Mouse (Mus musculus): ENCODE results near the gene Theg. TPM values are rescaled to one million over a fixed set of nuclear protein-coding genes. Genes with fewer than 3 reads are reported as not detected.

Gene Theg
- not detected for polyA plus RNA-seq (2017; shearing (Covaris generic))

DNA sequence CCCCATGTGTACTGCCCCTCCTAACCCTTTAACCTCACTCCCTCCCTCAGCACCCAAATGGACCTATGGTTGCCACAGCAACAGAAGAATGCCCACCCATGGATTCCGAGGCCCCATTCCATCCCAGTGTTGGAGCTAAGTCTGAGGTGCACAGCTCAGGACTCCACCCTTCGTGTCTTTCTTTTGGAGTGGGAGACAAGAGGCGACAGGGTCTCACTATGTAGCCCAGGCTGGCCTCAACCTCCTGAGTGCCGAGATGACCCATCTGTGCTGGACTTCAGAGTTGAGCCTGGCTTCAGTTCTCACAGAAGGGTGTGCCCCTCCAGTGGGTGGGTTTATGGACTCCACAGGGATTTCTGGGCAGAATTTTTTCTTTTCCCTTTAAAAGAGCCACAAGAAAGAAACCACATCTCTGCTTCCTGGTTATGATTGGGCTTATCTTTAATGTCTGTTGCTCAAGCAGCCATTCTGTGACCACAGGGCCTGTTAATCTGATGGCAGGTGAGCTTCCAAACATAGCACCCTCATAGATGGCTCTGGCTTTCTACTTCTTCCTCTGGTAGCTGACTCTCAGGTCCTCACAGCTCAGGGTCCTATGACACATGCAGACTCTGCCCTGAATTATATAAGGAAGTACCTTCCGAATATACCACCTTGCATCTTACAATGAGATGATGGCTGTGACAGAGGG, at the start of gene Theg:
TSS of gene Theg (minus strand) at position 271 of the 691 bp plus-strand sequence.
- no peak for ATAC-seq

DNA sequence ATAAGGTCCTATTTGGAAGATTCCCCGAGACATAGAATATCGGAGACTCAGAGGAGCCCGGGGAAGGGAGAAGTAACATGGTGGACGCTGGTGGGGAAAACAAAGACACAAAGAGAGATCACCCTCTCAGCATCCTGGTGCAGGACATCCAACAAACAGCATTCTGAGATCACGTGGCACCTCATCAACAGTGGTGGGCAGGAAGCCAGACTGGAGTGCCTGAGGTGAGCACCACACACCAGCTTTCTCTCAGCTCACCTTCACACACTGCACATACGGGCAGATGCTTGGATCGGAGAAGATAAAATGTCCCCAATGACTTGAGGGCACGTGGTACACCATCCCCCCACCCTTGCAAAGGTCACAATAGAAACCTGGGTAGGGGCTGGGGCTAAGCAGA, 49.2 kb upstream of the Theg start:
- no peak for ATAC-seq

DNA sequence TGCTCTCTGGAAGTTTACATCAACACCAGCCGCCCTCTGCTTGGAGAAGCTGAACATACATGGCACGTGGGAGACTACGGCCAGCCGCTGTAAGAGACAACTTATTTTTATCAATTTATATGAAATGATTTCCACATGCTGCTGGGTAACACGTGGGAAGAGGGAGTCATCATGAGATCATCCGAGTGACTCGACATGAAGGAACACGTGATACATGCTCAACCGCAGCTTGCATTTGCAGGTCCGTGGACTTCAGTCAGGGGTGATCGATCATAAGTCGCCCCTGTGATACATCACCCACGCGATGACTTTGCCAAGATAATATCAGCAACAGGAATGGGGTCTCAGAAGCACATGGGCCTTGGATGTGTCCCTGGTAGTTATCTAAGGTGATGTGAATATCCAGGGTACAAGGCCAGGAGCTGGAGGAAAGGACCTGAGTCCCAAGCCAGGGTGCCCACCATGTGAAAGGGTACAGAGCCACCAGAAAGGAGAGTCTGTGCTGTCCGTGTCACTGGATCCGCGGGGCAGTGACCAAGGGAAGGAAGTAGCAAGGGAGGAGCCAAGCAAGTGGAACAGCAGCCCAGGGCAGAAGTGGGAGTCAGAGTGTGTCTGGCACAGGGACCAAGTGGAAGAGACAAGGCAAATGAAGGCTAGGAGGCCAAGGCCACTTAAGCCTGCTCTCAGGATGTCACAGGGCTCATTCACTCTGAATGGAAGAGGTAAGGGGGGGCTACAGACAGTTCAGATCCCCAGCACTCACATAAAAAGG, 46.1 kb upstream of the Theg start:
- ATAC-seq: no peak

DNA sequence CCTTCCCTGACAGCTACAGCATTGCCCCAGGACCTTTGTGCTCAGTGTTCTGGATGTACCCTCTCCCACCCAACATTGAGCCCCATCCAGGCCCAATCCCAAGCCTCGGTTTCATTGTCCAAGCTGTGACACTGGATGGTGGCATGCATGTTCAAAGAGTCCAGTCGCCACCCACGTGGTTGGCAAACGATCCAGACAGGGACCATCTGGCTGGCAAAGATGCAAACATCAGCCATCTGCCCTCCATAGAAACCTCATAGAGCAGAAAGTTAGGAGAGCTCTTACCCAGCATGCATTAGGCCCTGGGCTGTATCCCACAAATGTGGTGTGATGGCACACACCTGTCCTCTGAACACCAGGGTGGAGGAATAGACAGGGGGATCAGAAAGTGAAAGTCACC, 44.3 kb upstream of the Theg start:
- ATAC-seq: no peak

DNA sequence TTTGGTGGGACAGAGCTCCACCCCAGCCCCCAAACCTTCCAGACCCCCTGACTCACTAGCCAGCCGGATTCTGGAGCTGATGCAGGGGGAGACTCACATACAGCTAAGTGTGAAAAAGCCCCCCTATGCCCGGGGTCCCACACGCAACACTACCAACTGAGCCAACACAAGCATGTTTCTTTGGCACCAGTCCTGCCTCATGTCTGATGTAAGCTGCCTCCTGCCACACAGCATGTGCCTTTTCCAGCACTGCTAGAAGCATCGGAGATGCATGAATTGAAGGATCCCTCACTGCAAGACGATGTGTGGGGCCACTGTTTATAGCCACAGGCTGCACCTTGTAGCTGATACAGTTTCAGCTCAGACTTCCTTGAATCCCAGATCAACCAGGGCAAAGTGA, 41.2 kb upstream of the Theg start:
- no peak for ATAC-seq

DNA sequence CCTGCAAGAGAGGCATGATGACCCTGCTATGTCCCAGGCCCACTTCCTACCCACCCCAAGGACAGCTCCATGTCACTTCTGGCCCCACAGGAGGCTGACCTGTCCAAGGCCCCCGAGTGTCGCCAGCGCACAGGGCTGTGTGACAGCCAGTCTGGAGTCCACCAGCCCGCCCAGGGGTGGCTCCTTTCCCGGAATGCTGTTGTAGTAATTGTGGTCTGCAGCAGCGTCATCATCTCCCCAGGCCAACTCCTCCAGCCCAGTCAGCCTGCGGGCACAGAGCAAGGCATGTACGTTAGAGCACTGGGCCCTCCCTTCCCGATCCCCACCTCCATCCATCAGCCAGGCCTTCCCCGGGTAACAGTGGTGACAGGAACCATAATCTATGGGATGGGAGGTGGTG, 39.0 kb upstream of the Theg start:
- no peak for ATAC-seq

DNA sequence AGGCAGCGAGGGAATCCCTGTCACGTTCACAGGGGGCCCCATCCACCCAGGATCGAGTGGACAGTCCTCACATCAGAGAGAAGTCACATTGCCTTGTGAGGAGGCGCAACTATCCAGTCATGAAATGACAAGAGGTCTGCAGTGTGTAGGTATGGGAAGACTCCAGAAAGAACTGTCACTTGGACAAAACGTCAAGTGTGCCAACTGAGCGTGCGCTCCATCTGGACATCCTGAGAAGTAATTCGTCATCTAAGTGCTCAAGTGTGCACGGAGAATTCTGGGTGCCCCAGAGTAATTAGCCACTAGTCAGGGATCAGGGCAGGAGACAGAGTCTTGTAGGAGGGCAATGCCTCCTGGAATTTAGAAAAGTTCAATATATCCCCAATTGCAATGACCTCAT, 38.3 kb upstream of the Theg start:
- no peak for ATAC-seq

DNA sequence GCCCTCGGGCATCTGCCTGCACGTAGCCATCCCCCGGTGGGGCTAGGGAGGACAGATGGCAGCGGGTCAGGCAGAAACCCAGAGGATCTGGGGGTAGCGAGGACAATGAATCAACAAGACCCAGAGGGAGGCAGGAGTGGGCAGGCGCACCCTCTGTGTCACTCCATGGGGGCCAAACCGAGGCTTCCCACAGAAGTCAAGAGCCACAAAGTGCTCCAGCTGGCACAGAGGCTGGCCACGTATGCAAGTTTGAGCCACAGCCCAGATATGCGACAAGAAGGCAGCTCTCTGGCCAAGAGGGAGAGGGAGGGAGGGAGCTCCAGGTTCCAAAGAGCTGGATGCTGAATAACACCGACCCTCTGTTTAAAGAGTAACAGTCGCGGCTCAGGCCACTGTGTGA, 36.8 kb upstream of the Theg start:
- no peak for ATAC-seq

DNA sequence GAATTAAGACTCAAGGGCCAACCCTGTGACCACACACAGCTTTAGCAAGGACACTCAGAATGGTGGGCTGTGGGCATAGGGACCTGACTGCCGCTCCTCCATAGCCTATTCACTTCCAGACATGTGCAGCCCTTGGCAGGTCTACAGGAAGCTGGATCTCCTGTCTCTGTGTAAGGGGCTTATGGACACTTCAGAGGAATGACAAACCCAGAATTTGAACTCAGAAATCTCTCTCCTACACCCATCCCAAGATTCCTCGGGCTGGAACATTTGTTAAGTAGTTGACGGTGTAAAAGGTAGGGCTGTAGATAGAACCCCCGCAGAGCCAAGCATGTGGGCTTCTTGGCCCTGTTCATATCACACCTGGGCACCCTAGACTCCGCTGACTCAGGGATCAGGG, 29.2 kb upstream of the Theg start:
- ATAC-seq: no peak

DNA sequence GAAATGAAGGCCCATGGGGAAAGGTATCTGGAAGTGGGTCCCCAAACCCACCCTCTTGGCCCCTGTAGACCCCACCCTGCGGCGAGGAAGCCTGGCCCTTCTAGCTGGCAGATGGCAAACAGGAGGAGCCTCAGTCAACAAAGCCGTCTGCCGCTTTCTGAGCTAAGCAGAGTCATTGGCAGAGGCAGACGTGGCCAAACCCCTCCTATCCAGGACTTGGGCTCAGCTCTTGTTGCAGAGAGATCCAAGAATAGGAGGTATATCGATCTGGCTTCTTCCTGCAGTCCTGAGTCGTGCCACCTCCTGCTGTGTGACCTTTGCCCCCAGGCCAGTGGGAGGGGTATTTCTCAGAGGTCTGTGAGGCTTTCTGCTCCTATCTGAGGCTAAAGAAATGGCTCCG, 28.7 kb upstream of the Theg start:
- ATAC-seq: no peak

DNA sequence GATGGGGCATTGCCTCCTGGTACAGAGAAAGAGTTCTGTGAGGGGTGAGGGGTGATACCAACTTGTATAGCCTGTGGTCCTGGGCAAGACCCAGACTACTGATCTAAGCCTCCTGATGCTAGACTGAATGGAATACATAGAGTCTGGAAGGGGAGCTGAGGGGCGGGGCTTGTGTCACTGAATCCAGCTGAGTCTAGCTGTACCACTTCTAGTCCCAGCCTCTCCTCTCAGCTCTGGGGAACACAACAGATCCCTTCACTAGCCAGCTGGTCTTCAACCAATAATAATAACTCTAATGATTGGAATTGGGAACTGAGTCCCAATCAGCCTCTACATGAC, 27.1 kb upstream of the Theg start:
- ATAC-seq: no peak

DNA sequence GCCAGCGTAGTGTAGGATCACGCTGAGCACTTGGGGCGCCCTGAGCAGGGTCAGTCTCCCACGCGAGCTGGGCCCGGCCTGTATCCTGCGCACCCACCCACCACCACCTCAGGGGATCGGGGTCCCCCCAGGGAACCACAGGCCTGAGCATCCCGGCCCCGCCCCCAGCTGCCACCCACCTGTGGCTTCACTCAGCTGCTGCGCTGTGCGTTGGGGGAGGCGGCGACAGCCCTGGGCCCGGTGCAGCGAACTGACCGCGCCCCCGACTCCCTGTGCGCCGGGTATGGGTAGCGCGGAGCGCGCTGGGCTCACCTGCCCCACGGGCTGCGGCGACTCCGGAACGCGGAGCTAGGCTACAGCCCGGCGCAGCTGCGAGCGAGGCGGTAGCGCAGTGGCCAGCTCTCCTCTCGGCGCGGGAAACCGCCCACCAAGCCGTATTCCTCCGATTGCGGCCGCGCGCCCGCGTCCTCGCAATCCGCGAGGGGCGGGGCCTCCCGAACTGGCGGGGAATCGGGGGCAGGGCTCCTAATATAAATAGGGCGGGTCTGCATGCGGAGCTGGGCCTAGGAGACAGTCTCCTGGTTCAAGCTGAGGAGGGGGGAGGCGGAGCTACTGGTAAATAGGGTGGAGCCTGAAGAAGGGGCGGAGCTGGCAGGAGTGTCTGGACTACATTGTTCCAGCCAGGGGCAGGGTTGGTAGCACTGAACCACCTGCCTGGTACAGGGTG, 26.6 kb upstream of the Theg start, which contains the start of gene C2cd4c:
TSS of gene C2cd4c (minus strand) at position 448 of the 727 bp plus-strand sequence.
- no peak for ATAC-seq

DNA sequence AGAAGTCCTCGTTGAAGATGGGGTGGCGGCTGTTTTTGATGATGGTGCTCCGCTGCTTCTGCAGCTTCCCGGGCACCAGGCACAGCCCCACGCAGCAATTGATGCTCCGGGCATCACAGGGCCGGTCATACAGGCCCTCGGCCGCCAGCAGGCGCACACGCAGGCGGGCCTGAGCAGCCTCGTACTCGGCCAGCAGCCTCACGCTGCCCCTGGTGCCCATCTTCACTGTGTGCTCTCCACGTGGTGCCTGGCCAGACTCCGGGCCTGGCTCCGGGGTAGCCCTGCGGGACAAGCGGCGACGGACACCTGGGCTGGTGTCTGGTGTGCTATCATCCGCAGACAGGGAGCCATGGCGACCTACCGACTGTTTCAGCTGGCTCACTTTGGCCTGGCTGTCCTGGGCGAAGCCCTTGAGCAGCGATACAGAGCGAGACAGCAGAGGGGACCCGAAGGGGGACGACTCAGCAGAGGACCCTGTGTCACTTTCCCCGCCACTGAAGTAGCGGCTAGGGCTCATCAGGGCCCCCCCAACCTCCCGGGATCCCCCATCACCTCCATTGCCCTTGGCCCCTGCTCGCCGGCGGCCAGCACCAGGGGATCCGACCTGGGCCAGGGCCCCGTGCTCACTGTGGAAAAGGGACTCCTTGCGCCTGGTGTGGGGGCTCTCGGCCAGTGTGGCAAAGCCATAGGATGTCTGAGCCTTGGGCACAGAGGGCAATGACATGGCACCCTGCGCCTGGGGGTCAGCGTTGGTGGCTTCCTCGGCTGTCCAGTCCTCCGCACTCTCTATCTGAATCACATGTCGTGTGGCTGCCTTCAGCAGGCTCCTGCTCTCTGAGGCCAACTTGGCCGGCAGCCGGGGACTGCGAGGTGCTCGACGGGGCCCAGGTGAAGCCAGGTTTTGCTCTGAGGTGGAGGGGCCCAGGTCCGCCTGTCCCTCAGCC, 25.3 kb upstream of the Theg start:
- ATAC-seq: no peak

DNA sequence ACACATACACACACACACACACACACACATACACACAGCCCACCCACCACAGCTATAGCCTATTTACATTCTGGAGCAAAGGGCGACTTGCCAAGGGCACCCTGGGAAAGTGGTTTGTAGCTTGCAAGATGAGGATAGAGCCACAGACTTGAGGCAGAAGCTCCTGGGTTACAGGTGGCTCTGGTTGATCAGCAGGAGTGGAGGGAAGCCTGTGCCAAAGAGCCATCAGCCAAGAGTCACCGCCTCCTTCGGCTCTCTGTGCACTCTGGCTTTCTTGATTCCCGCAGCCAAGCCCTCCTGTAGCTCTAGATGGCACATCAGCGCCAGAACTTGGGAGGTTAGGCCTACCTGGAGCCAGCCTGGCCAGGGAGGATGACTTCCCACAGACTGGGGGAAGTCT, 24.2 kb upstream of the Theg start:
- no peak for ATAC-seq

DNA sequence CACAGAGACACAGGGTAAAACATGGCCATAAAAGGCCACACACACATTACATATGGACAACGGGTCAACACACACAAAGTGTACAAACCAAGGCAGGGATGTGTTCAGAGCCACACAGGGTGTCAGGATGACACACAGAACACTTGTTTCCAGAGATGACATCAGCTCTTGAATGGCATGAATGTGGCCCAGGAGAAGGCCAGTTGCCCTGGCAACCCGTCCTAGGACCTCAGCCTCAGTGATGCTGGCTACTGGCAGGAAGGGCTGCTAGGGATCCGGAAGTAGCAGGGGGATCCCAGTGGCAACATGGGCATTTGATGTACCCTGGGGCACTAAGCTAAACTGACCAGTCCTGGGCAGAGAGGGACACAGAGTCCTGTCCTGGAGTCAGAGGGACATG, 22.1 kb upstream of the Theg start:
- no peak for ATAC-seq

DNA sequence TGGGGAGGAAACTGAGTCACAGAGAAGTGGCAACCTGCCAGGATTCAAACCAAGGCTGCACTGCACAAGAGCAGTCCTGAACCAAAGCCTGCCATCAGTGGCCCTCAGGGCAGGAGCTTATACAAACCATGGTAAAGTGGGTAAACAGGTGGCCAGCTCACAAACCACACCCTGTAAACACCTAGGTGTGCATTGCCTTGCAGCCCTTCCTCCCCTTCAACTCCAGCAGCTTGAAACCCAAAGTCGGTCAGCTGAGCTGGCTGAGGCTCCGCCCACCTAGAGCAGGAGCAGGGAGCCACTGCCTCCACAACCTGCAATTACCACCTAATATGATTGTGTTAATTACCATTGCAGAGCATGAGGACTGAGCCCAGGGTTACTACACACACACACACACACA, 20.8 kb upstream of the Theg start:
- ATAC-seq: no peak

DNA sequence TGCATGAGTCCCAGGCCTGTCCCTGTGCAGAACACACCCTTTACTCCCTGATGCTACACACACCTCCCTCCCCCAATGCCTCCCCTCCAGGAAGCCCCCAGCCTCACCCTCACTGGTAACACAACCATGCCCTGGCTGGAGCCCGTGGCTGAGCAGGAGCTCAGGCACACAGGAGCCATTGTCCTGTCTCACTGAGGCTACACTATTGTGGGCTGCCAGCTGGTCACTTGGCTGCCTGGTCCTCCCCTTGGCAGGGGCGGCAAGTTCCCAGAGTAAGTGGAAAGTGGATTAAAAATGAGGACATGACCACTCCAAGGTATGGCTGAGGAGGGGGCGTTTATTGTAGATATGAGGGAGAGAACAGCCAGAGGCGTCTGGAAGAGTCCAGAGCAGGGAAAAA, 19.4 kb upstream of the Theg start:
- no peak for ATAC-seq

DNA sequence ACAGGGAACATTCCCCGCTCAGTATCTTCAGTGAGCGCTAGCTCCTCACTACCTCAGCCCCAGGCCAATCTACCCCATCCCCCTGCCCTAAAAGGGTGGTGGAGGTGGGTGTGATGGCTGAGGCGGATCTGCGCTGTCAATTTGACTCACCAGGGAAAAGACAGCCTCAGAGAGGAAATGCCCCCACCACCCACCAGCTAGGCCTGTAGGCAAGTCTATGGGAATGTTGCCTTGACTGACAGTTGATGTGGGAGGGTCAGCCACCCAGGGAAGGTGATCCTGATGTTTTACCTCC, 10.8 kb upstream of the Theg start:
- no peak for ATAC-seq

DNA sequence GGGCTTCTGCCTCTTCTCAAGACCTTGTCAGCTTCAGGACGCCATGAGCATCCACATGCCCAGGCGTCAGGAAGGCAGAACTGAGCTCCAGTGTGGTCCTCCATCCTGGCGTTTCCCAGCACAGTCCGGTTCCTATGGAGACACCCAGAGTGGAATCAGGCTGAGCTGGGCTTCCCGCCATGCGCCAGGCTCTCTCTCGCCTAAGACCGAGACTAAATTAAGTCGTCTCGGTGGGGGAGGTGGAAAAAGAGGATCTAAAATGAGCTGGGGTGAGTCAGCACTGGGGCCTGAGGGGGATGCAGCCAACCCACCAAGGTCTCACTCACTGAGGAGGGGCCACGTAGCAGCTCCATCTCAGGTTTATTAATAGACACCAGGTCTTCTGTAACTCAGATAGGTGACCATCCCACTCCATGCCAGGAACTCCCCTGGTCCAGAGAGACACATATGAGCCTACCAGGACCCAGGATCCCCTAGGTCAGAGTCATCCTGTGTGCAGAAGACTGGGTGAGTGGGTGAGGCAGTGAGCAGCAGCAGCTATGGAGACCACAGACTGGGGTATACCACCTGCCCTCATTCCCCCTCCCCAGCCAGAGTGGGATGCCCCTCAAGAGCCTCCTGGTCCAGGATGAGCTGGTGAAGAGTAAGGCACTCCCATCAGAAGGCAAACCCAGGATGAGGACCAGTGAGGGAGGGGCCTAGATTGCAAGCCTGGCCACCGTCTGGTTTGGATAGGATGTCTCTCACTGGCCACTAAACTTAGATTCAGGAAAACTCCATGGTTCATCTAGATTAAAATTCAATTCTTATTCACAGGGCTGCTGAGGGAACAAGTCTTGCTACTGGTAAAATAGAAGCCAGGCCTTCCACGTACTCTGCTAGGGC, 10.2 kb upstream of the Theg start:
- ATAC-seq: no peak

DNA sequence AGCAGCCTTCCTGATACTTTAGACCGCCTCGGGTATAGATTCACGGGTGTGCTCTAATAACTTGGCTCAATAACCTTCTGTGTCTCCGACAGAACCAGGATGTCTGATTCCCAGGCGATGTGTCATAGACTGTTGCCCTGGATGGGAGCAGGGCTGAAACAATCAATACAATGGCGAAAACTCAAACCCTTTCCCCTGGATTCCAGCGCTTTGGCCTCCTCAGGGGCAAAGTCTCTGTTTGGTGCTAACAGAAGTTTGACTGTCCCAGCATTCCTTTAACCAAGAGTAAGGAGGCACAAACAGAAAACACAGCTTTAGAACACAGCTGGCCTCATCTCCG, 8.4 kb upstream of the Theg start:
- no peak for ATAC-seq

DNA sequence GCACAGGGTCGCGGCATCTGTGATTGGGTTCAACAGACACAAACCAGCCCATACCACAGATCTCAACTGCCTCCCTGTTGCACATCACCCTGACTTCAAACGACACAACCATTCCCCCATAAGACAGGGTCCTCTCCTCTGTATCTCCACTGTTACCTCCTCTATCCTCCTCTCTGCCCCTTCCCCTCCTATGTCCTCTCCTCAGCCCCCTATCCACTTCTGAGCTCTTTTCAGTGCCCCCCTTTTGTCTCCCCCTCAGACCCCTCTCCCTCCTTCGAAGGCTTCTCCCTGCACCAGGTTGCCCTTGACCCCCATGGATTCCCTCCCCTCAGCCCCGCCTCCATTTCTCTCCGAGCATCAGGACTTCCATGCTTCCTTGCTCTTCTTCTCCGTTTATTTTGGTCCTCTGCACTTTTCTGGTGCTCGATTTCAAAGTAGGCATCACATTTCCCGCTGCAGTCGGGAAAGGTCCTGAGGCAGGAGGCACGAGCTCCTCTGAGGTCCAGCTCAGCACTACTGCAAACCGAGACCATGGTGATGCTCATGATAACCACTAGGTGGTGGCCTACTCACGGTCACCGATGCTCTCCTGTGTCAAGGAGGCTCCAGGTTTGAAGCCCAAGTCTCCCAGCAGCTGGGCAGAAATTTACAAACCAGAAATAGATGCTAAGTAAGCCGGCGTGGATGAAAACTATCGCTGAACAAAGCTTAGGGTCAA, 7.9 kb upstream of the Theg start:
- ATAC-seq: peak; percentile 43

All from activated CD4-positive, CD25-positive, alpha-beta regulatory T cell, adult 4 months (primary cell).